Mouse (Mus musculus) lung, adult 2 months (tissue): Measurements from ENCODE around the gene Rxfp1.

Experiments used
- CTCF ChIP-seq: fragments of 200-500 bp; IDR thresholded peaks from 2 replicates; pipeline ENCODE4 v1.5.1; 2011; ENCODE audit warnings: mild to moderate bottlenecking, low read length, control low read depth; ENCODE audit not compliant: insufficient read depth
- POLR2A ChIP-seq: fragments of 200-500 bp; IDR thresholded peaks from 2 replicates; pipeline ENCODE4 v1.6.1; 2011; ENCODE audit warnings: low read depth, mild to moderate bottlenecking, control low read depth, low read length, borderline replicate concordance; ENCODE audit errors: extremely low read depth

DNA sequence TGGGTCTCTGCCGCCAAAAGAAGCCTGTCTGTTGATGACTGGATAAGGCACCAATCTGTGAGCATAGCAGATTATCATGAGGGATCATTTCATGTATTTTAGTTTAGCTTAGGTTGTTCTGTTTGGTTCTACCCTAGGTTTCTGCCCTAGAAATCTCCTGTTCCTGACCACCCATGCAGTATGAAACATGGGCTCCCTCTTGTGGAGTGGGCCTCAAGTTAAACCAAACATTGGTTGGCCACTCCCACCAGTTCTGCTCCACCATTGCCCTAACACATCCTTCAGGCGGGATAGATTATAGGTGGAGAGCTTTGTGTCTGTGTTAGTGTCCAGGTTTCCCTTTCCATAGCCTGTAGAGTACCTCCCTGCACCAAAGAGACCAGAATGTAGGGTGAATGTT is 6.7 kb upstream of the Rxfp1 start:
- TF ChIP-seq POLR2A (no peak), CTCF (no peak)
